In genomic region chr1:130299641-130300040, GRCm38 (mm10) we compare ENCODE assay signal across 9 mouse cellular contexts.
DNase-seq lines count a peak whose midpoint lies in the region; ATAC-seq lines count a peak whose summit lies in the region.
"Had no signal": no experiment of that assay in that cellular context is flagged by ENCODE, and none has a peak within 500 bp of the region (broad histone marks: within the 10 kb centered on the region; RNA-seq: fewer than 3 reads in every experiment).

No protein-coding gene starts in this region.

- intact Hi-C loops in heart, postnatal 25 days (cut with DNase I): no loop called here

- DNase-seq in heart, postnatal 25 days (ENCODE audit: low spot score): no peak
- DNase-seq in intestine, embryonic 14.5 days (ENCODE audit: low spot score): no peak
- no peak for DNase-seq in midbrain, embryonic 14.5 days
- no peak for DNase-seq in spleen, adult 18-20 months
- DNase-seq in T-cell, adult 2 months (ENCODE audit: low spot score): no peak
- no peak for DNase-seq in layer of hippocampus, adult 9-10 months (ENCODE audit: low spot score)
- DNase-seq: cerebellum, adult 9-11 months had no signal

- peak overlapping the region; percentile 28 for H3K4me3 ChIP-seq in heart, embryonic 12.5 days
- H3K4me3 ChIP-seq in embryonic facial prominence, embryonic 12.5 days: no peak overlapping the region
- no peak overlapping the region for H3K4me3 ChIP-seq in intestine, embryonic 14.5 days (ENCODE audit: low read depth, low read length)
- H3K4me3 ChIP-seq in midbrain, embryonic 14.5 days (replicated peaks; ENCODE audit: low read depth, low read length): no peak overlapping the region

- H3K9me3 ChIP-seq in heart, embryonic 12.5 days (replicated peaks): no peaks in the 10 kb centered on the region
- no peaks in the 10 kb centered on the region for H3K9me3 ChIP-seq in embryonic facial prominence, embryonic 12.5 days
- H3K9me3 ChIP-seq in intestine, embryonic 14.5 days (ENCODE audit: control insufficient read depth, low read length): no peaks in the 10 kb centered on the region
- no peaks in the 10 kb centered on the region for H3K9me3 ChIP-seq in midbrain, embryonic 14.5 days (ENCODE audit: control insufficient read depth, low read length)

- H3K4me1 ChIP-seq in heart, embryonic 12.5 days (replicated peaks): peaks cover 16% of the 10 kb centered on the region
- H3K4me1 ChIP-seq in embryonic facial prominence, embryonic 12.5 days: peaks cover 11% of the 10 kb centered on the region; the same call in 1 of the 2 replicates
- H3K4me1 ChIP-seq in intestine, embryonic 14.5 days (replicated peaks; ENCODE audit: control insufficient read depth, insufficient read depth, low read length): 0 out of 2 replicates have a peak, but pooled peaks cover 3% of the 10 kb centered on the region
- H3K4me1 ChIP-seq in midbrain, embryonic 14.5 days (ENCODE audit: control insufficient read depth, insufficient read depth, low read length): peaks cover 26% of the 10 kb centered on the region

- peak overlapping the region; percentile 53 for H3K27ac ChIP-seq in heart, embryonic 12.5 days (ENCODE audit: poor library complexity, severe bottlenecking)
- H3K27ac ChIP-seq in embryonic facial prominence, embryonic 12.5 days: no peak overlapping the region
- H3K27ac ChIP-seq in intestine, embryonic 14.5 days (ENCODE audit: low read depth): no peak overlapping the region
- H3K27ac ChIP-seq in midbrain, embryonic 14.5 days (replicated peaks; ENCODE audit: low read depth, low read length): no peak overlapping the region

- H3K27me3 ChIP-seq in heart, embryonic 12.5 days (replicated peaks): no peaks in the 10 kb centered on the region
- H3K27me3 ChIP-seq in embryonic facial prominence, embryonic 12.5 days: no peaks in the 10 kb centered on the region
- H3K27me3 ChIP-seq in intestine, embryonic 14.5 days (replicated peaks; ENCODE audit: control insufficient read depth, insufficient read depth, low read length): no peaks in the 10 kb centered on the region
- H3K27me3 ChIP-seq in midbrain, embryonic 14.5 days (ENCODE audit: control insufficient read depth, insufficient read depth, low read length): no peaks in the 10 kb centered on the region

- peak overlapping the region; percentile 66 for H3K4me2 ChIP-seq in heart, embryonic 12.5 days
- peak overlapping the region; percentile 41 for H3K4me2 ChIP-seq in embryonic facial prominence, embryonic 12.5 days (replicated peaks)
- peak overlapping the region; percentile 38 for H3K4me2 ChIP-seq in intestine, embryonic 14.5 days (ENCODE audit: low read length)
- peak overlapping the region; percentile 52 for H3K4me2 ChIP-seq in midbrain, embryonic 14.5 days (ENCODE audit: low read length)

- H3K9ac ChIP-seq in heart, embryonic 12.5 days: peak overlapping the region; percentile 29; the same call in 1 of the 2 replicates
- H3K9ac ChIP-seq in embryonic facial prominence, embryonic 12.5 days: no peak overlapping the region
- no peak overlapping the region for H3K9ac ChIP-seq in intestine, embryonic 14.5 days (ENCODE audit: low read length)
- H3K9ac ChIP-seq in midbrain, embryonic 14.5 days (replicated peaks; ENCODE audit: low read length): no peak overlapping the region

- ATAC-seq in heart, embryonic 12.5 days (ENCODE audit: insufficient number of reproducible peaks, low FRiP score): no peak
- ATAC-seq in embryonic facial prominence, embryonic 12.5 days (ENCODE audit: insufficient number of reproducible peaks, insufficient read depth, low FRiP score, low TSS enrichment): no peak
- no peak for ATAC-seq in intestine, embryonic 14.5 days (replicated peaks; ENCODE audit: low FRiP score, low TSS enrichment, low read depth)
- no peak for ATAC-seq in midbrain, embryonic 14.5 days (ENCODE audit: low FRiP score, low TSS enrichment)

- no peaks in the 10 kb centered on the region for H3K36me3 ChIP-seq in heart, embryonic 12.5 days
- H3K36me3 ChIP-seq in embryonic facial prominence, embryonic 12.5 days: no peaks in the 10 kb centered on the region
- H3K36me3 ChIP-seq in intestine, embryonic 14.5 days (ENCODE audit: control insufficient read depth, insufficient read depth, low read length): no peaks in the 10 kb centered on the region
- no peaks in the 10 kb centered on the region for H3K36me3 ChIP-seq in midbrain, embryonic 14.5 days (ENCODE audit: control insufficient read depth, insufficient read depth, low read length)

- 15% methylated on average over 4 of the region's 4 CpGs for WGBS in heart, embryonic 12.5 days
- WGBS in embryonic facial prominence, embryonic 12.5 days: 13% methylated on average over 4 of the region's 4 CpGs
- 15% methylated on average over 4 of the region's 4 CpGs for WGBS in intestine, embryonic 14.5 days
- WGBS in midbrain, embryonic 14.5 days: 10% methylated on average over 4 of the region's 4 CpGs
